Mouse (Mus musculus) heart, postnatal 0 days (tissue): Measurements from ENCODE around the gene Btn2a2.

Experiments used
- CTCF ChIP-seq: IDR thresholded peaks from 2 replicates; pipeline ENCODE4 v1.5.1; 2016; ENCODE audit warnings: antibody characterized with exemption, control low read depth, low read depth
- EP300 ChIP-seq: IDR thresholded peaks from 2 replicates; pipeline ENCODE4 v1.6.1; 2016; ENCODE audit warnings: antibody characterized with exemption, low read depth

GRCm38 (mm10) chr13:23437908-23438307 lies 50.7 kb downstream of the Btn2a2 start:
- TF ChIP-seq CTCF (no peak), EP300 (no peak)
